In the genomic region with DNA sequence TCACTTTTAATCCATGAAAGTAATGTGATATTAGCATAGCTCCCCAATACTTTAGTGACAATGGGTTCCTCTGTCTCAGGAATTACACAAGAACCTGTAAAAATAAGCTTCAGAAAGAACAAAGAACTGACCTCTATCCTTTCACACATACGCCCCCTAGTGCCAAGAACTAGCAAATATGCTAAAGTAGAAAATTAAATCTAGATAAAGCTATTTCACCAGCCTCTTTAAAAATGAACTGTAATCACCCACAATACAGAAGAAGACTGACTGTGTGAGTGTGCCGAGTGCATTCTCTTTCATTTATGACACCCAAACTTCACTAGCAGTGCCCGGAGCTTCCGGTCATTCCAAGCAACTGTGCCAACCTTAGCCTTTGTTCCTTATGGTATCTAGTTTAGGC, we compare ENCODE assay signal across 8 mouse cellular contexts. TPM values are rescaled to one million over a fixed set of nuclear protein-coding genes. Genes with fewer than 3 reads are reported as not detected.
DNase-seq lines count a peak whose midpoint lies in the region; ATAC-seq and TF ChIP-seq lines count a peak whose summit lies in the region.
"Had no signal": no experiment of that assay in that cellular context is flagged by ENCODE, and none has a peak within 500 bp of the region (broad histone marks: within the 10 kb centered on the region; RNA-seq: fewer than 3 reads in every experiment).

No protein-coding gene starts in this region.

- peak; percentile 29 for DNase-seq in liver, adult 2 months (ENCODE audit: extremely low read depth, low read depth, low spot score)
- DNase-seq in MEL-GATA-1-ER (ENCODE audit: extremely low read depth, low read depth), result peak; percentile 13
- peak; percentile 48 for DNase-seq in c-Kit-positive CD71-positive TER-119-positive erythroid progenitor cells, embryonic 14.5 days (ENCODE audit: low spot score)
- peak; percentile 43 for DNase-seq in lung, postnatal 36 days
- DNase-seq in gastrocnemius, adult 8-10 months (ENCODE audit: low spot score in 2 of 2), result no peak

- no peaks in the 10 kb centered on the region for H3K9me3 ChIP-seq in liver, embryonic 12.5 days (replicated peaks)
- H3K9me3 ChIP-seq: lung, embryonic 15.5 days had no signal

- H3K9ac ChIP-seq in liver, adult 2 months (ENCODE audit: low read depth, low read length), result no peak overlapping the region
- no peak overlapping the region for H3K9ac ChIP-seq in liver, embryonic 12.5 days
- H3K9ac ChIP-seq: lung, embryonic 15.5 days had no signal

- ATAC-seq in liver, embryonic 12.5 days, result no peak
- ATAC-seq in hematopoietic stem cell, adult 5-6 weeks (replicated peaks in 1 of 2; ENCODE audit: insufficient read depth in 1 of 2, low FRiP score in 2 of 2, low TSS enrichment in 1 of 2, low read depth in 1 of 2, poor library complexity in 2 of 2, severe bottlenecking in 2 of 2), result peak; percentile 69 to 82

- H3K4me3 ChIP-seq in liver, adult 2 months (ENCODE audit: insufficient read depth, low read depth, low read length), result no peak overlapping the region
- no peak overlapping the region for H3K4me3 ChIP-seq in liver, embryonic 12.5 days
- H3K4me3 ChIP-seq: lung, embryonic 15.5 days had no signal

- no peaks in the 10 kb centered on the region for H3K27me3 ChIP-seq in liver, adult 2 months (ENCODE audit: control insufficient read depth, insufficient read depth, low read length)
- no peaks in the 10 kb centered on the region for H3K27me3 ChIP-seq in liver, embryonic 12.5 days (replicated peaks)
- H3K27me3 ChIP-seq: lung, embryonic 15.5 days had no signal

- no peak overlapping the region for H3K4me2 ChIP-seq in liver, embryonic 12.5 days
- H3K4me2 ChIP-seq: lung, embryonic 15.5 days had no signal

- no peaks in the 10 kb centered on the region for H3K4me1 ChIP-seq in liver, adult 2 months (ENCODE audit: control insufficient read depth, insufficient read depth, low read length)
- H3K4me1 ChIP-seq in liver, embryonic 12.5 days, result no peaks in the 10 kb centered on the region
- H3K4me1 ChIP-seq: lung, embryonic 15.5 days had no signal

- no peaks in the 10 kb centered on the region for H3K36me3 ChIP-seq in liver, adult 2 months (ENCODE audit: control insufficient read depth, insufficient read depth, low read length)
- H3K36me3 ChIP-seq in liver, embryonic 12.5 days, result no peaks in the 10 kb centered on the region
- H3K36me3 ChIP-seq: lung, embryonic 15.5 days had no signal

- TF ChIP-seq CTCF in liver, adult 2 months (IDR thresholded peaks at IDR 0.05; ENCODE audit: low read depth, low read length), result no peak

- no peak overlapping the region for H3K27ac ChIP-seq in liver, adult 2 months (replicated peaks; ENCODE audit: insufficient read depth, low read depth, low read length)
- H3K27ac ChIP-seq in liver, embryonic 12.5 days, result no peak overlapping the region
- H3K27ac ChIP-seq: lung, embryonic 15.5 days had no signal

- 51% methylated on average over 4 of the region's 4 CpGs for WGBS in liver, adult 2 months
- WGBS in liver, embryonic 12.5 days (ENCODE audit: insufficient replicate concordance), result 44% methylated on average over 4 of the region's 4 CpGs

- TF ChIP-seq POLR2A in liver, adult 2 months (IDR thresholded peaks at IDR 0.05; ENCODE audit: extremely low read depth, insufficient read depth, low read length), result no peak

- no peaks in the 10 kb centered on the region for H3K79me2 ChIP-seq in liver, adult 2 months (ENCODE audit: control insufficient read depth, insufficient read depth, low read length)

RNA-seq across cellular contexts. Expression of a gene that starts 10.0 kb away (rescaled TPM):
- total RNA-seq in liver, adult 2 months (2014; rRNA removed), result 13.7 and 18.3 TPM in 2 replicates
- 2.3 and 2.7 TPM in 2 replicates for polyA plus RNA-seq in liver, adult 2 months (2012; rRNA removed)
- polyA plus RNA-seq in liver, embryonic 12.5 days (2016; fragmentation: Nextera tagmentation; extraction: Ambion mirVana), result 20.1 and 21.2 TPM in 2 replicates
- total RNA-seq in hematopoietic stem cell, adult 5-6 weeks (2017), result 42.5 and 46.5 TPM in 2 replicates
- 10 to 100 TPM; 19.6 to 24.4 (median 22.1) TPM for total RNA-seq in gastrocnemius, adult 8-10 months (2022)

Comparison
In these comparisons a context has a peak if more than half of its experiments do, and no peak if none do; other contexts are left out.
1. DNase-seq: peak in liver, adult 2 months (single experiment), MEL-GATA-1-ER (single experiment), c-Kit-positive CD71-positive TER-119-positive erythroid progenitor cells, embryonic 14.5 days (single experiment) and lung, postnatal 36 days (single experiment); none in gastrocnemius, adult 8-10 months (0 of 2).